Comparison of ENCODE assay signal across 15 mouse cellular contexts in genomic region chr4:150003641-150004040, GRCm38 (mm10). TPM values are rescaled to one million over a fixed set of nuclear protein-coding genes. Genes with fewer than 3 reads are reported as not detected.
DNase-seq lines count a peak whose midpoint lies in the region; ATAC-seq and TF ChIP-seq lines count a peak whose summit lies in the region.
"Had no signal": no experiment of that assay in that cellular context is flagged by ENCODE, and none has a peak within 500 bp of the region (broad histone marks: within the 10 kb centered on the region; RNA-seq: fewer than 3 reads in every experiment).

No protein-coding gene starts in this region.

- H3K27ac ChIP-seq in heart, embryonic 16.5 days (ENCODE audit: low read length) = 0 out of 2 replicates have a peak overlapping the region, but pooled peaks have one; percentile 14
- no peak overlapping the region for H3K27ac ChIP-seq in heart, embryonic 11.5 days (ENCODE audit: low read depth, low read length)
- no peak overlapping the region for H3K27ac ChIP-seq in liver, embryonic 12.5 days
- no peak overlapping the region; the same call in 1 of the 2 replicates for H3K27ac ChIP-seq in liver, embryonic 11.5 days (ENCODE audit: low read depth, low read length)
- peak overlapping the region; percentile 66 for H3K27ac ChIP-seq in intestine, embryonic 16.5 days (ENCODE audit: low read length)
- H3K27ac ChIP-seq in midbrain, embryonic 14.5 days (replicated peaks; ENCODE audit: low read depth, low read length) = no peak overlapping the region
- H3K27ac ChIP-seq: embryonic facial prominence, embryonic 12.5 days; forebrain, embryonic 12.5 days; limb, embryonic 15.5 days; midbrain, embryonic 10.5 days had no signal

- no peak overlapping the region for H3K4me3 ChIP-seq in heart, embryonic 16.5 days (ENCODE audit: low read length)
- no peak overlapping the region for H3K4me3 ChIP-seq in heart, embryonic 11.5 days (ENCODE audit: low read depth, low read length)
- no peak overlapping the region for H3K4me3 ChIP-seq in liver, embryonic 12.5 days
- no peak overlapping the region for H3K4me3 ChIP-seq in liver, embryonic 11.5 days (ENCODE audit: low read depth, low read length)
- no peak overlapping the region for H3K4me3 ChIP-seq in intestine, embryonic 16.5 days (ENCODE audit: low read length)
- H3K4me3 ChIP-seq in myocyte = no peak overlapping the region
- H3K4me3 ChIP-seq in midbrain, embryonic 14.5 days (replicated peaks; ENCODE audit: low read depth, low read length) = no peak overlapping the region
- H3K4me3 ChIP-seq: embryonic facial prominence, embryonic 12.5 days; forebrain, embryonic 12.5 days; limb, embryonic 15.5 days; midbrain, embryonic 10.5 days had no signal

- peaks cover 3% of the 10 kb centered on the region; the same call in 1 of the 2 replicates for H3K9me3 ChIP-seq in heart, embryonic 16.5 days (replicated peaks; ENCODE audit: control insufficient read depth, low read length)
- no peaks in the 10 kb centered on the region; the same call in 1 of the 2 replicates for H3K9me3 ChIP-seq in heart, embryonic 11.5 days (replicated peaks; ENCODE audit: control insufficient read depth, low read length)
- no peaks in the 10 kb centered on the region for H3K9me3 ChIP-seq in liver, embryonic 12.5 days (replicated peaks)
- H3K9me3 ChIP-seq in liver, embryonic 11.5 days (ENCODE audit: control insufficient read depth, low read length) = no peaks in the 10 kb centered on the region
- no peaks in the 10 kb centered on the region for H3K9me3 ChIP-seq in intestine, embryonic 16.5 days (ENCODE audit: control insufficient read depth, low read length)
- H3K9me3 ChIP-seq in midbrain, embryonic 14.5 days (ENCODE audit: control insufficient read depth, low read length) = no peaks in the 10 kb centered on the region
- H3K9me3 ChIP-seq: embryonic facial prominence, embryonic 12.5 days; forebrain, embryonic 12.5 days; limb, embryonic 15.5 days; midbrain, embryonic 10.5 days had no signal

- H3K79me2 ChIP-seq in myocyte (ENCODE audit: control insufficient read depth, insufficient read depth) = peaks cover 28% of the 10 kb centered on the region

- WGBS in heart, embryonic 16.5 days = 83% methylated on average over 4 of the region's 4 CpGs
- 72% methylated on average over 4 of the region's 4 CpGs for WGBS in heart, embryonic 11.5 days (ENCODE audit: insufficient replicate concordance)
- WGBS in liver, embryonic 12.5 days (ENCODE audit: insufficient replicate concordance) = 63% methylated on average over 4 of the region's 4 CpGs
- WGBS in liver, embryonic 11.5 days = 81% methylated on average over 4 of the region's 4 CpGs
- WGBS in intestine, embryonic 16.5 days = 60% methylated on average over 4 of the region's 4 CpGs
- WGBS in midbrain, embryonic 14.5 days = 95% methylated on average over 4 of the region's 4 CpGs

- H3ac ChIP-seq in myocyte (ENCODE audit: control insufficient read depth, insufficient read length) = no peak overlapping the region

- H3K27me3 ChIP-seq in heart, embryonic 16.5 days (ENCODE audit: control insufficient read depth, insufficient read depth, low read length) = no peaks in the 10 kb centered on the region
- H3K27me3 ChIP-seq in heart, embryonic 11.5 days (ENCODE audit: control insufficient read depth, insufficient read depth, low read length) = no peaks in the 10 kb centered on the region
- H3K27me3 ChIP-seq in liver, embryonic 12.5 days (replicated peaks) = no peaks in the 10 kb centered on the region
- H3K27me3 ChIP-seq in liver, embryonic 11.5 days (replicated peaks; ENCODE audit: control insufficient read depth, insufficient read depth, low read length) = no peaks in the 10 kb centered on the region
- H3K27me3 ChIP-seq in intestine, embryonic 16.5 days (replicated peaks; ENCODE audit: control insufficient read depth, insufficient read depth, low read length) = no peaks in the 10 kb centered on the region
- no peaks in the 10 kb centered on the region for H3K27me3 ChIP-seq in myocyte (ENCODE audit: control insufficient read depth, insufficient read depth, insufficient read length)
- H3K27me3 ChIP-seq in midbrain, embryonic 14.5 days (ENCODE audit: control insufficient read depth, insufficient read depth, low read length) = no peaks in the 10 kb centered on the region
- H3K27me3 ChIP-seq: embryonic facial prominence, embryonic 12.5 days; forebrain, embryonic 12.5 days; limb, embryonic 15.5 days had no signal

- H3K4me1 ChIP-seq in heart, embryonic 16.5 days (ENCODE audit: control insufficient read depth, insufficient read depth, low read length) = peaks cover 66% of the 10 kb centered on the region
- peaks cover 28% of the 10 kb centered on the region for H3K4me1 ChIP-seq in heart, embryonic 11.5 days (ENCODE audit: control insufficient read depth, insufficient read depth, low read length)
- H3K4me1 ChIP-seq in liver, embryonic 12.5 days = peaks cover 81% of the 10 kb centered on the region
- peaks cover 55% of the 10 kb centered on the region for H3K4me1 ChIP-seq in liver, embryonic 11.5 days (replicated peaks; ENCODE audit: control insufficient read depth, insufficient read depth, low read length)
- H3K4me1 ChIP-seq in intestine, embryonic 16.5 days (ENCODE audit: control insufficient read depth, insufficient read depth, low read length) = peaks cover 60% of the 10 kb centered on the region
- H3K4me1 ChIP-seq in midbrain, embryonic 14.5 days (ENCODE audit: control insufficient read depth, insufficient read depth, low read length) = no peaks in the 10 kb centered on the region

- no peaks in the 10 kb centered on the region for H3K36me3 ChIP-seq in heart, embryonic 16.5 days (ENCODE audit: control insufficient read depth, insufficient read depth)
- H3K36me3 ChIP-seq in heart, embryonic 11.5 days (ENCODE audit: control insufficient read depth, insufficient read depth, low read length) = no peaks in the 10 kb centered on the region
- peaks cover 17% of the 10 kb centered on the region for H3K36me3 ChIP-seq in liver, embryonic 12.5 days
- peaks cover 3% of the 10 kb centered on the region; the same call in 1 of the 2 replicates for H3K36me3 ChIP-seq in liver, embryonic 11.5 days (ENCODE audit: control insufficient read depth, insufficient read depth, low read length)
- H3K36me3 ChIP-seq in intestine, embryonic 16.5 days (ENCODE audit: control insufficient read depth, insufficient read depth, low read length) = no peaks in the 10 kb centered on the region
- no peaks in the 10 kb centered on the region for H3K36me3 ChIP-seq in myocyte (ENCODE audit: control insufficient read depth, insufficient read depth)
- no peaks in the 10 kb centered on the region for H3K36me3 ChIP-seq in midbrain, embryonic 14.5 days (ENCODE audit: control insufficient read depth, insufficient read depth, low read length)
- H3K36me3 ChIP-seq: embryonic facial prominence, embryonic 12.5 days; forebrain, embryonic 12.5 days; limb, embryonic 15.5 days; midbrain, embryonic 10.5 days had no signal

- no peak for ATAC-seq in heart, embryonic 16.5 days (replicated peaks; ENCODE audit: extremely low read depth, insufficient read depth, low FRiP score)
- no peak for ATAC-seq in heart, embryonic 11.5 days (replicated peaks; ENCODE audit: insufficient number of reproducible peaks, low FRiP score, low TSS enrichment)
- ATAC-seq in liver, embryonic 12.5 days = no peak
- no peak for ATAC-seq in liver, embryonic 11.5 days (replicated peaks; ENCODE audit: low FRiP score)
- ATAC-seq in intestine, embryonic 16.5 days = no peak
- ATAC-seq in midbrain, embryonic 14.5 days (ENCODE audit: low FRiP score, low TSS enrichment) = no peak
- ATAC-seq: activated CD4-positive, CD25-positive, alpha-beta regulatory T cell, adult 4 months; CD4-positive, CD25-positive, alpha-beta regulatory T cell, adult 4 months had no signal

- H3K9ac ChIP-seq in heart, embryonic 16.5 days (ENCODE audit: low read length) = no peak overlapping the region
- no peak overlapping the region for H3K9ac ChIP-seq in heart, embryonic 11.5 days (ENCODE audit: low read depth, low read length)
- H3K9ac ChIP-seq in liver, embryonic 12.5 days = peak overlapping the region; percentile 22; the same call in 1 of the 2 replicates
- no peak overlapping the region for H3K9ac ChIP-seq in liver, embryonic 11.5 days (ENCODE audit: low read depth, low read length)
- H3K9ac ChIP-seq in intestine, embryonic 16.5 days (ENCODE audit: low read depth, low read length) = no peak overlapping the region
- H3K9ac ChIP-seq in midbrain, embryonic 14.5 days (replicated peaks; ENCODE audit: low read length) = no peak overlapping the region
- H3K9ac ChIP-seq: embryonic facial prominence, embryonic 12.5 days; forebrain, embryonic 12.5 days; limb, embryonic 15.5 days had no signal

- no peak for DNase-seq in liver, embryonic 11.5 days (ENCODE audit: low spot score)
- DNase-seq in midbrain, embryonic 14.5 days = no peak
- DNase-seq in frontal cortex, postnatal 10 days (ENCODE audit: low spot score in 2 of 2) = no peak
- DNase-seq: cerebellum, postnatal 10 days had no signal

- no peak for TF ChIP-seq POLR2A in myocyte (IDR thresholded peaks at IDR 0.05; ENCODE audit: insufficient read length, low read depth)

- no peak overlapping the region for H3K4me2 ChIP-seq in heart, embryonic 16.5 days (ENCODE audit: low read depth, low read length)
- no peak overlapping the region for H3K4me2 ChIP-seq in heart, embryonic 11.5 days
- no peak overlapping the region for H3K4me2 ChIP-seq in liver, embryonic 12.5 days
- no peak overlapping the region for H3K4me2 ChIP-seq in liver, embryonic 11.5 days
- H3K4me2 ChIP-seq in intestine, embryonic 16.5 days (ENCODE audit: low read depth, low read length) = no peak overlapping the region
- peak overlapping the region; percentile 3 for H3K4me2 ChIP-seq in myocyte (ENCODE audit: low read depth)
- H3K4me2 ChIP-seq in midbrain, embryonic 14.5 days (ENCODE audit: low read length) = no peak overlapping the region
- H3K4me2 ChIP-seq: embryonic facial prominence, embryonic 12.5 days; forebrain, embryonic 12.5 days; limb, embryonic 15.5 days had no signal

RNA-seq across cellular contexts. Expression of gene H6pd, which starts 5.2 kb away (rescaled TPM):
- polyA plus RNA-seq in heart, embryonic 16.5 days (2015; fragmentation: Nextera tagmentation; extraction: Ambion mirVana) = 11.4 and 14.6 TPM in 2 replicates
- polyA plus RNA-seq in heart, embryonic 11.5 days (2014; fragmentation: Nextera tagmentation; extraction: Ambion mirVana) = 4.8 and 6.2 TPM in 2 replicates
- 8.8 and 9.0 TPM in 2 replicates for polyA plus RNA-seq in liver, embryonic 12.5 days (2016; fragmentation: Nextera tagmentation; extraction: Ambion mirVana)
- polyA plus RNA-seq in liver, embryonic 11.5 days (2014; fragmentation: Nextera tagmentation; extraction: Ambion mirVana) = 9.4 and 9.8 TPM in 2 replicates
- 31.6 and 41.6 TPM in 2 replicates for polyA plus RNA-seq in intestine, embryonic 16.5 days (2015; fragmentation: Nextera tagmentation; extraction: Ambion mirVana)
- polyA plus RNA-seq in myocyte (2012; fragmentation: generic; extraction: Trizol) = 21.8 TPM
- 1.5 and 1.7 TPM in 2 replicates for polyA plus RNA-seq in midbrain, embryonic 14.5 days (2014; fragmentation: Nextera tagmentation; extraction: Ambion mirVana)

RNA-seq across cellular contexts. Expression of gene Spsb1, which starts 48.8 kb away (rescaled TPM):
- 10.5 and 12.4 TPM in 2 replicates for polyA plus RNA-seq in heart, embryonic 16.5 days (2015; fragmentation: Nextera tagmentation; extraction: Ambion mirVana)
- 4.7 and 5.6 TPM in 2 replicates for polyA plus RNA-seq in heart, embryonic 11.5 days (2014; fragmentation: Nextera tagmentation; extraction: Ambion mirVana)
- 0.97 and 1.5 TPM in 2 replicates for polyA plus RNA-seq in liver, embryonic 12.5 days (2016; fragmentation: Nextera tagmentation; extraction: Ambion mirVana)
- polyA plus RNA-seq in liver, embryonic 11.5 days (2014; fragmentation: Nextera tagmentation; extraction: Ambion mirVana) = 2.9 and 3.1 TPM in 2 replicates
- polyA plus RNA-seq in intestine, embryonic 16.5 days (2015; fragmentation: Nextera tagmentation; extraction: Ambion mirVana) = 17.0 and 20.6 TPM in 2 replicates
- polyA plus RNA-seq in myocyte (2012; fragmentation: generic; extraction: Trizol) = 22.6 TPM
- 3.3 and 4.2 TPM in 2 replicates for polyA plus RNA-seq in midbrain, embryonic 14.5 days (2014; fragmentation: Nextera tagmentation; extraction: Ambion mirVana)

Comparison
In these comparisons a context has a peak if more than half of its experiments do, and no peak if none do; other contexts are left out.
1. H3K27ac ChIP-seq: peak in heart, embryonic 16.5 days (single experiment) and intestine, embryonic 16.5 days (single experiment); none in heart, embryonic 11.5 days (single experiment), liver, embryonic 12.5 days (single experiment), liver, embryonic 11.5 days (single experiment) and midbrain, embryonic 14.5 days (single experiment).